Mouse (Mus musculus) heart, adult 9 months (tissue): Measurements from ENCODE around the gene Nfib.

Experiments used
- DNase-seq, 2 experiments: peaks; one replicate each; pipeline ENCODE4 v3.0.0; 2022; ENCODE audit warnings: low spot score in 2 of 2

Nfib gene

GRCm38 (mm10) chr4:82437533-82438318, 267.8 kb downstream of the Nfib start:
- DNase-seq = no peak

GRCm38 (mm10) chr4:82436656-82437055, 268.9 kb downstream of the Nfib start:
- DNase-seq = no peak

GRCm38 (mm10) chr4:82435716-82436115, 269.8 kb downstream of the Nfib start:
- peak; percentile 82 to 91 for DNase-seq

- peak in 1 of 2 experiments; percentile 39 for DNase-seq
Measured at GRCm38 (mm10) chr4:82433926-82434705, 271.4 kb downstream of the Nfib start.

- no peak for DNase-seq
Measured at GRCm38 (mm10) chr4:82431831-82432230, 273.7 kb downstream of the Nfib start.

GRCm38 (mm10) chr4:82430802-82431201, 274.7 kb downstream of the Nfib start:
- DNase-seq = no peak

- peak in 1 of 2 experiments; percentile 66 for DNase-seq
Measured at GRCm38 (mm10) chr4:82426224-82426623, 279.3 kb downstream of the Nfib start.

- DNase-seq = no peak
Measured at GRCm38 (mm10) chr4:82418241-82418640, 287.3 kb downstream of the Nfib start.

GRCm38 (mm10) chr4:82415817-82416216, 289.7 kb downstream of the Nfib start:
- DNase-seq = no peak

- DNase-seq = no peak
Measured at GRCm38 (mm10) chr4:82412651-82413050, 292.9 kb downstream of the Nfib start.

GRCm38 (mm10) chr4:82411965-82412364, 293.6 kb downstream of the Nfib start:
- DNase-seq = no peak

- DNase-seq = no peak
Measured at GRCm38 (mm10) chr4:82408463-82409404, 296.8 kb downstream of the Nfib start.

- no peak for DNase-seq
Measured at GRCm38 (mm10) chr4:82406511-82406910, 299.0 kb downstream of the Nfib start.

- no peak for DNase-seq
Measured at GRCm38 (mm10) chr4:82405791-82406190, 299.8 kb downstream of the Nfib start.

- DNase-seq = peak; percentile 70 to 76
Measured at GRCm38 (mm10) chr4:82403975-82404651, 301.4 kb downstream of the Nfib start.

- no peak for DNase-seq
Measured at GRCm38 (mm10) chr4:82402666-82403065, 302.9 kb downstream of the Nfib start.

- DNase-seq = no peak
Measured at GRCm38 (mm10) chr4:82401450-82402061, 304.0 kb downstream of the Nfib start.

GRCm38 (mm10) chr4:82400536-82400935, 305.0 kb downstream of the Nfib start:
- DNase-seq = peak in 1 of 2 experiments; percentile 66

GRCm38 (mm10) chr4:82399406-82400380, 305.9 kb downstream of the Nfib start:
- DNase-seq = peak; percentile 87 to 88
